Mouse (Mus musculus): Measurements from ENCODE around the gene Slc38a9. TPM values are rescaled to one million over a fixed set of nuclear protein-coding genes. Genes with fewer than 3 reads are reported as not detected.

Slc38a9 gene
- polyA plus RNA-seq, 1 experiment: 2.1 TPM

DNA sequence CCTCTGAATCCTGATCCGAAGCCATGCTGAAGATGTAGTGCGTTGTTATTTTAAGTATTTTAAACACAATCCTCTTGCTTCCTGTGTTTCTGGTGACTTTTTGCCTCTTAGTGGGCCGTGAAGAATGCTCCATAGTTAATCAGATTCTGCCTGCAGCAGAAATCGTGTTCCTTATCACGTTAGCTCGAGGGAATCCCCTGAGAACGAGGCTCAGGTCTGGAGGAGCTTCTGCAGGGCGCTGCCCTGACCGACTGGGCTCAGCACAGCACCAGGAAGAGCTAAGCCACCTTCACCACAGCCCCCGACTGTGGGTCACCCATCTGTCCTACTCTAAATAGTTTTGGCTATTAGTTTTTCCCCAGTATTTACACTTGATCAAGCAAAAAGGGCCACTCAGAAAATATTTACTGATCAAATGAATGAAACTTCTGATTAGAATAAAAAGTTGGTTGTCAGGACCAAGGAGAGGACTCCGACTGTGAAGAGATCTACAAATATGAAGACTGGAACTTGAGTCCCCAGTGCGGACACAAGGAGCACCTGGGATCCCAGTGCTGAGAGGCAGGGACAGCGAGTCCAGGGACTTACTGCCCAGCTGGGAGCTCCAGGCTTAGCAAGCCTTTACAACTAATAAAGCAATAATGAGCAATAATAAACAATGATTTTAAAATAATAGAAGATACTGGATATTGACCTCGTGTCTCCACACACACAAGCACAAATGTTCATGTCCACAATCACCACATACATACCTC lies 81.7 kb downstream of the Slc38a9 start:
- 58% methylated on average over 14 of the region's 14 CpGs for WGBS
- DNase-seq (ENCODE audit: low read depth, low spot score): no peak

DNA sequence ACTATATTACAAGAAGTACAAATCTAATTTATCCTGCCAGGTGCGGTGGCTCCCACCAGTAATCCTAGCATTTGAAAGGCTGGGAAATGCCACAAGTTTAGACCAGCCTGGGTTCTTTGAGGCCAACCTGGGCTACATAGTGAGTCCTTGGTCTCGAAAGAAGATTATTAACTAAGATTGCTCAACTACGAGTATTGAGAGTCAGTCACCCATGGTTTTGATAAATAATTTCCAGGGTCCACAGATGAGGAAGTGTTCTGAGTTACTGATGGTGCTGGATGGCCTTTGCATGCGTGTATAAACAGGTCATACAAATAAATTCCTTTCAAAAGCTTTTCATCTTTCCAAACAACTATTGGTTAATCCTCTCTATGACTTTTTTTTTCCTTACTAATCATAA lies 83.1 kb downstream of the Slc38a9 start:
- no peak for DNase-seq (ENCODE audit: low read depth, low spot score)
- WGBS: 62% methylated on average over 4 of the region's 4 CpGs

DNA sequence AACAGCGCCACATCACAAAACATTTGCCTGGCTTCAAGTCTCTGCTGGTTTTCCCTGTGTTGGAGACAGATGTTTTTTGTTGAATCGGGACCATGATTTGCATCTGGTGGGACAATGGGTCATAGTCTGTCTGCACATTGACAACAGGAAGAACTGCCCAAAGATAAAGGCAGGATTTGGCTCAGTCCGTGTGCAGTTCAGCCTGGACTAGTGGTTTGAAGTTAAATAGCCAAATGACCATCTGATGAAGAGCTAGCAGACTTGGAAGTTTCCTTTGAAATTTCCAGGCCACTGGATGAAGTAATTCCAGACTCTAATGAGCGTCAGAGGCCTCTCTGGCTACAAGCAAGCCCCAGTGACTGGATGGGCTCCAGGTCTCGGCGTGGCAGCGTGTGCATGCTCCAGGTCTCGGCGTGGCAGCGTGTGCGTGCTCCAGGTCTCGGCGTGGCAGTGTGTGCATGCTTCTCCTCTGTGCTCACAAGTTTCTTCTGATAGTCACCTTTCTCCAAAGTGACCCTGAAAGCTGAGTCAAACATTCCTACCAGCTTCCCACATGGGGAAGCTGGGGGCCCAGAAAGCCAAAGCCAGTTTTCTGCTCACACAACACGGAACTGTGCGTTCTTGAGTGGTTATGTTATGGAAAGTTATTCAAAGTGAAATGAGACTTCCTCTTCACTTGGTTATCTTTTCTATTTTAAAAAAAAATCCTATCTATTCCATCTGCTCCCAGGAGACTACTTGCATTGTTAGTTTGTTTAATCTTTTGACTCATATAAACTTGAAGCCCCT lies 83.7 kb downstream of the Slc38a9 start:
- no peak for DNase-seq (ENCODE audit: low read depth, low spot score)
- WGBS: 66% methylated on average over 15 of the region's 15 CpGs

DNA sequence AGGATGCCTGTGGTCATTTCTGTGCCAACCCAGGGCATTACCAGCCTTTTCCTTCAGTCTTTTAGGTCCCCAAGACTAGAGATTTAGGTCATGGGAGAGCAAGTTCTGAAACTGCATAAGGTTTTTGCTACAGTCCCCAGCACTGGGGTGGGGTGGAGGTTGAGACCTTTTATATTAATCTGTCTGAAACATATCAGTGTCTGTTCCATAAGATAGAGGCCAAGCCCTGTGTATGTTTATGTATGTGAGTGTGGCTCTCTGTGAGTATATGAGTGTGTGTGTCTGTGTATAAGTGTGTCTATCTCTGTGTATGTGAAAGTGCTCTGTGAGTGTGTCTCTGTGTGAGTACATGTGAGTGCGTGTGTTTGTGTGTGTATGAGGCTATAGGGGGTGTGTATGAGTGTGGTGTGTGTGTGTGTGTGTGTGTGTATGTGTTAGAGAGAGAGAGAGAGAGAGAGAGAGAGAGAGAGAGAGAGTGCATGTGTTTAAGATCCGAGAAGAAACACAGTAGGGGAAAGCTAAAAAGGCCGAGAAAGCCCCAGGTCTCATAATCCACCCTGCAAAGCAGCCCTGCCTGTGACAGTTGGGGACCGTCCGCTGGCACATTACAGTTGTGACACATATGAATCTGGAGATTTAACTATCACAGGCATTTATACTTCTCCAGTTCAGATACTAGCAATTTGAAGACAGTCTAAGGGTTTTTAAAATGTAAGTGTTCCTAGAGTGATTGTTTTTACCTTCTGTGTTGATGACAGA lies 85.6 kb downstream of the Slc38a9 start:
- 89% methylated on average over 5 of the region's 5 CpGs for WGBS
- DNase-seq (ENCODE audit: low read depth, low spot score): no peak

DNA sequence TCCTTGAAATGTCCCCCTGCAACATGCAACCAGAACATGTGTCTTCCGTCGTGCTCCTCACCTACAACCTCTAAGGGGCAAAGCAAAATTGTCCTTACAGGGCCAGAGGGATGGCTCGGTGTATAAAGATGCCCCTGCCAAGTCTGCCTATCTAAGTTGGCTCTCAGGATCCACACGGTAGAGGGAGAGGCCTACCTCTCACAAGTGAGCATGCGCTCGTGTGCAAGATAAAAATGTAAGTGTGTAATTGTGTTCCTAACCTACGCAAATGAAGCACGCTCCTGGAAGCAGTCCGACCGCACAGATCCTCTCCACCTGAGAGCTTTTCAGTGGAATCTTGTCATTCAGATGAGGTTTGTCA lies 86.1 kb downstream of the Slc38a9 start:
- WGBS: 92% methylated on average over 10 of the region's 10 CpGs

DNA sequence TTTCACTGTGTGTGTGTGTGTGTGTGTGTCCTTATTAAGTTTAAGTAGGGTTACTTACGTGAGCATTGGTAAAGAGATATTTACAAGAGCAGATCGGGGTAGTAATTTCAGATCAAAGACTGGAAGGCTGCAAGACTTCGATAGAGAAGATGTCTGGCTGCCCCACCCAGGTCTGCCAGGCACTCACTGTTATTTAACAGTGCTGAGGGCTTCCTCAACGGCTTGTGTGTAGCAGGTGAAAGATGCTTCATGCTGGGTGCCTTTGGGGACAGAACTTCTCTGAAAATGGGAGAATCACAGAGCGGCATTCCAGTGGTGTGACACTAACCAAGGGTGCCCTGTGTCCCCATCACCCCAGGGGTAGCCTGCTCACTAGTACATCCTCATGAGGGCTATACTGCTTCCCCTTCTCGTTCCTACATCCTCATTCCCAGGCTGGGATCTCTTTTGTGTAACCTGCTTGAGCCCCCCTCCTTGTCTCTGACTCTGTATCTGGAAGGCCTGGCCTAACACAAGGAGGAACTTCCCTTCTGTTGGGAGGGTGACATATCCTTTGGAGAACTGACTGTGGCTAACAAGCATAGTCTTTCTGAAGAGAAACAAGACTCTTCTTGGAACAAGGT lies 87.4 kb downstream of the Slc38a9 start:
- DNase-seq (ENCODE audit: low read depth, low spot score): no peak
- WGBS: 63% methylated on average over 6 of the region's 6 CpGs

More for the DNA sequence above, 86.1 kb downstream of the Slc38a9 start:
- DNase-seq (ENCODE audit: low read depth, low spot score): no peak

DNA sequence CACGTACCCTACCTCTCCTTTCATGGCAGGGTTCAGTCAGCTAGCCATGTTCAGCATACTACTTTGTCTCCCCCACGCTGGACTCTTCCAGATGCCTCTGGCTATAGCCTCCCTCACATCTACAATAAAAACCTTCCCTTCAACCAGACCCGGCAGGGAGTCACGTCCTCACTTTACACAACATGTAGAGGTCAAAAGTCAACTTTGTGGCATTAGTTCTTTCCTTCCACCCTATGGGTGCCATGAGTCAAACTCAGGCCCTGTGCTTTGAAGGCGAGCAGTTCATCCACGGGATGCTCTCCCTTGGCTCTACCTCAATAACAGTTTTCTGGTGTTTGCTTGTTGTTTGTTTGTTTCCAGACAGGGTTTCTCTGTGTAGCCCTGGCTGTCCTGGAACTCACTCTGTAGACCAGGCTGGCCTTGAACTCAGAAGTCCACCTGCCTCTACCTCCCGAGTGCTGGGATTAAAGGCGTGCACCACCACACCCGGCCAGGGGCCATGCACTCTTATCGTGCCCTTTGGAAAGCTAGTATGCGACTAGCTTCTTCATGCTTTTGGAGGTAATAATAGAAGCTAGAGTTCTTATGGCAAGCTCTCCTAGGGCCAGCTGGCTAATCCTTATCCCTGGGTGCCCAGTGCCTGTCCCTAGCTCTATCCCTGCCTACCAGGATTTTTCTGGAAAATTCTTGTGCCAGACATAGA lies 88.4 kb downstream of the Slc38a9 start:
- 74% methylated on average over 11 of the region's 11 CpGs for WGBS
- no peak for DNase-seq (ENCODE audit: low read depth, low spot score)

DNA sequence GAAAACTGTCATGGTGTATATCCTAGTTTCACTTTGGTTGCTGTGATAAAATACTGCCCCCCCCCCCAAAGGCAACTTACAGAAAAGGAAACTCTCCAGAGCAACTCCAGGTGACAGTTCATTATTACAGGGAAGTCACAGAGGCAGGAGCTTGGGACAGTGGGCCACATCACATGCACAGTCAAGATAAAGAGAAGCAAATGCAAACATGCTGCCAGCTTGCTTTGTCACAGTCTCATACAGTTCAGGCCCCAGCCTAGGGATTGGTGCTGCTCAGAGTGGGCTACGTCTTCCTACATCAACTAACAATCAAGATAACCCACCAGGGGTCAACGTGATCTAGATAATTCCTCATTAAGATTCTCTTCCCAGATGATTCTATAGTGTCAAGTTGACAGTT lies 89.3 kb downstream of the Slc38a9 start:
- 94% methylated on average over 2 of the region's 2 CpGs for WGBS
- DNase-seq (ENCODE audit: low read depth, low spot score): no peak

DNA sequence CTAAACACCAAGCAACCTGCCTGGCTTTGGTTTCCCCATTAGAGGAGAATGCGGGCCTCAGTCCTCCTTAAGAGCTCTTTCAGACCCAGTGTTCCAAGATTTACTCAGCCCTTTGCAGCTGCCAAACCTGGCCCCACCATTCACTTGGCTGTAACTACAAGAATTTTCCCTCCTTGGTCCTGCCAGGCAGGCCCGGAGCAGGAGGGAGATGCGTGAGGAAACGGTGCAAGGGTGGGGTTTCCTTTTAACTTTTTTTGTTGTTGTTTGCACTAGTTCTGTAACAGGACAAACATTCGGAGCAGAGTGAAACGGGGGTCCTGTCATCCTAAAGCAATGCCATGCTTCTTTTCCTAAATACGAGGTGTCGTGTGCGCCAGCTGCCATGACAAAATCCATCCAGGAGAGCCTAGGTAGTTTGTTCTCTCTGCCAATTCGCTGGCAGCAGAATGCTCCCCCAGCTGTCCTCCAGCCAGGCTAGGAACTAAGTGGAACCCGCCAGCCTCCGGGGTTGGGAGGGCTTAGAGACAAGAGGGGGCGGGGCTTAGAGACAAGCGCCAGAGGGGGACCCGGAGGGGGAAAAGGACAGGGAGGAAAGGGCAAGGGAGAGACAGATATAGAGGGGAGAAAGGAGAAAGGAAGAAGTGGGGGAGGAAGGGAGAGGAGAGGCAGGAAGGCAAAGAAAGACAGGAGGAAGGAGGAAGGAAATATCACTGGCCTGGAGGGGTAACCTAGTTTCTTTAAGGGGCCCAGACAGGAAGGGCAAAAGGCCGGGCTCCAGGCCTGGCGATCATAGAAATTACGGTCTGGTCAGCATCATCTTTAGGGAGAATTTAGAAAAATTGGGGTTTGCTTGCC lies 91.1 kb downstream of the Slc38a9 start:
- no peak for DNase-seq (ENCODE audit: low read depth, low spot score)
- 28% methylated on average over 18 of the region's 18 CpGs for WGBS

DNA sequence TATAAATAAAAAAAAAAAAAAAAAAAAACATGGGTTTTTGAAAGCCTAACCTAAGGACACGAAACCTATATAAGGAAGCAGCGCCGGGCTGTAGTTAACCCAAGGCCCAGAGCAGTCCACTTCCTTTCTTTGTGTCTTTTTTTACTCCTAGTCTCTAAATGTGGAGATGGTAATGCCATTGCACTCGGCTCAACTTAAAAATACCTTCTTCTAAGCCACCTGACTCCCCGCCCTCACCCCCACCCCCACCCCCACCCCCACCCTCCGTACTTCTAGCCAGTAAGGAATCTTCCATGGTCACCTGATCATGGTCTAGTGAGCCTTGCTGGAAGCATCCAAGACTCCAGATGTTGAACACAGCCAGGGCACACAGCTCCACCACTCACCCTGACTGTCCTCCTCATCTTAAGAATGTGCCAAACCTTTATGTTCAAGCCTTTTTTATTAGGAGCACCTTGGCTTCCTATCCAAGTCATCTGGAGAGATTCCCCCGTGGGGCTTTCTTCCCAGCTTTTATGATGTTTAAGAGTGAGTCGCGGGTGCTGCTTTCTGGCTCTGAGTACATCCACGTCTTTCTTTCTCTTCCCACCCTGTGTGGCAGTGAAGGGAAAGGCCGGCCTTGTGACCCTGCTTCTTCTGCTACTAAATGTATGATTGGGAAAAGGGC lies 91.9 kb downstream of the Slc38a9 start:
- WGBS: 45% methylated on average over 11 of the region's 11 CpGs
- no peak for DNase-seq (ENCODE audit: low read depth, low spot score)

DNA sequence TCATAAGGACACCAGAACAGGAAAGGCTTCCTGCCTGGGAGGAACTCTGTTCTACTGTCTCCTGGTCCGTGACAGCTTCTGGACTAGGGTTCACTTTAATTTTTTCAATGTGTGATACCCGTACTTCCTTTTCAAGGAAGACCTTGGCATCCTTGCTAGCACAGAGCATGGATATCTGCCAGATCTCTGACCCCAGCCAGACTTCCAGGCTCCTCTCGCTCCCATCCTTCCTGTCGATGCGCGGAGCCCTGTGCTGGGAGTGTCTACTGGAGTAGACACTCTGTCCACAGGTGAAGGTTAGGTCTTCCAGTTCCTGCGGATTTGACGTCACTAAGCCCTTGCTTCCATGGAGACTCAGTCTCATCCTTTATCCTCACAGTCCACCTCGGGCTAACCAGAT lies 93.0 kb downstream of the Slc38a9 start:
- 86% methylated on average over 9 of the region's 9 CpGs for WGBS
- DNase-seq (ENCODE audit: low read depth, low spot score): no peak

DNA sequence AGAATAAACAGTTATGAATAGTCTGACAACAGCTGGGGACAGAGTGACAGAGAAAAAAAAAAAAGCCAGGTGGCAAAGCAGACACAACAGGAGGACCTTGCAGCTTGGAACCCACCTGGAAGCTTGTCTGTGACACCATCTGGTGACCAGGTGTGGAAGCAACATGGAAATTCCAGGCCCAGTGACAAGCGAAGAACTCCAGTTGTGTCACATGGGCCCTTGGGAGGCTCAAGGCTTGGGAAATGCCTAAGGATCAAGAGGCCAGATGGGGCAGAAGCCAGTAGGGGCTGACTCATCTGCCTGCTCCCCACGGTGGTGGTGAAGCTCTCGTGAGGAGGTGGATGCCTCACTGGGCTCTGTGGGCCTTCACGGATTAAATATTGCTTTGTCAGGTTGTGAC lies 94.3 kb downstream of the Slc38a9 start:
- 44% methylated on average over 4 of the region's 4 CpGs for WGBS
- DNase-seq (ENCODE audit: low read depth, low spot score): no peak

DNA sequence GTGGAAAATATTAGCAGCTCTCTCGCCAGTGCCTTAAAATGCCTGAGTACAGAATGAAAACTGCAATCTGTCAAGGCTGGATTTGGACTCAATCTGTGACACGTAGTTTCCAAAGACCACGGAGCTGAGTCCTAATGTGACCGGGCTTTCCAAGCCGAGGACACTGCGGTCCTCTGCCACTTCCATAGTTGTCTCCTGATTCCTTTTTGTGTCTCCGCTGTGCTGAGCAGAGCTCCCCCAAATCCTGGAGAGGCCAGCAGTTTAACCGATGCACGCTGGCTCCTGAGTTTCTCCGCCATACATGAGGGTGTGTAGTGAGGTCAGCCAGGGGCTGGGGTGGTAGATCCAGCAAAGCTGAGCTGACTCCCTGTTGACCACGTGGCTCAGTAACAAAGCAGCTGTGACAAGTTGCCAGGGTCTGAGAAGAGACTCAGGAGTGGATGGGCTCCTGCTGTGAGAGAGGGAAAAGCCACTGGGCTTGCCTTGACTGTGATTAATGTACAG lies 95.0 kb downstream of the Slc38a9 start:
- no peak for DNase-seq (ENCODE audit: low read depth, low spot score)
- 58% methylated on average over 11 of the region's 11 CpGs for WGBS

DNA sequence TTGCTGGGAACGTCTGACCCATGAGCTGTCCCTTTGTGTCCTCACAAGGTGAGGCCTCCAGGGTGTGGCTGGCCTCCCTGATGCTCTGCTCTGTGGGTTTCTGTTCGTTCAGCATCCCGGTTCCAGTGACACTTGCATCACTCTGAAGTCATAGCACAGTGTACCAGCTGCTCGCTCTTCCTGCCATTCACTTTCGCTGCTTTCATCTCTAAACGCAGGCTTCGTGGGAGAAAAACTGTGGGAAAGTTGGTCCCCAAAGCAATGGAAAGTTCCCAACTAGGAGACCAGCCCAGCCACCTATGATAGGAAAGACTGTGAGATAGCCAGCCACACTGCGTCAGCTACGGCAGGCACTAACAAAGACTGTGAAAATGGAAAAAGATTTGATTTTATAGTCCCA lies 96.8 kb downstream of the Slc38a9 start:
- WGBS: 81% methylated on average over 9 of the region's 9 CpGs

DNA sequence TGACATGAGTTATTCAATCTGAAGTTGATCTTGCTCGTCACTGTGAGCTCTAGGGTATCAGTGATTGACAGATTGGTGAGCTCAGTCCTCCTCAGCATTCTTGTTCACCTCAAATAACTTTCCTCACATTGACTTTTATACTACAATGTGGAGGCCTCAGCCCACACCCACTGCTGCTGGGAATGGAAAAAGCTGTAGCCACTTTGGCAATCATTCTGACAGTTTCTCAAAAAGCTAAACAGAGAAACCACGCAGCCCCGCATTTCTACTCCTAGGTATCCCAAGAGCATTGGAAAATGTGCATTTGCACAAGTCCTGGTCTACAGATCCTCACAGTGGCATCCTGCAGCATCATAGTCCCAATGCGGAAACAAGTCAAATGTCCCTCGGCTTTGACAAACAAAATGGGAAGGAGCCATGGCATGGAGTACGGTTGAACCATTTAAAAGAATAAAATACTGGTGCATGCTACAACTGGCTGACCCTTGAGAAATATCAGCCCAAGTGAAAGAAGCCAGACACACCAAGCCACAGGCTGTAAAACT lies 98.1 kb downstream of the Slc38a9 start:
- WGBS: 77% methylated on average over 6 of the region's 6 CpGs
- DNase-seq (ENCODE audit: low read depth, low spot score): no peak

More for the DNA sequence above, 96.8 kb downstream of the Slc38a9 start:
- no peak for DNase-seq (ENCODE audit: low read depth, low spot score)

DNA sequence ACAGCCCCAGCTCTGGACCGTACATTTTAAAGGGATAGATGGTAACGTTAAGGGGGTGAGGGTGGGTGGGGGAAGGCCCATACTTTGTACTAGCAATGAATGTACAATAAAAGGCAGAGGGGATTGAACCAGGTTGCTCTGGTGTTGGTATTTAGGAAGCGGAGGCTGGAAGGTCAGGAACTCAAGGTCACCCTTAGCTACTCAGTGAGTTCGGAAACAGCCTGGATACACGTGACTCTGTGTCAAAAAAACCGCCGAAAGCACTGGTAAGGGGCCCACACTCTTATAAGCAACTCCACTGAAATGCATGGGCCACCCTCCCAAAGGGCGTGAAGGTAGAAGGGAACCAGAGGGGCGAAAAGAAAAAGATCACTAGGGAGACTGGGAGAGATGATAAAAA lies 98.8 kb downstream of the Slc38a9 start:
- DNase-seq (ENCODE audit: low read depth, low spot score): no peak
- 88% methylated on average over 9 of the region's 9 CpGs for WGBS

DNA sequence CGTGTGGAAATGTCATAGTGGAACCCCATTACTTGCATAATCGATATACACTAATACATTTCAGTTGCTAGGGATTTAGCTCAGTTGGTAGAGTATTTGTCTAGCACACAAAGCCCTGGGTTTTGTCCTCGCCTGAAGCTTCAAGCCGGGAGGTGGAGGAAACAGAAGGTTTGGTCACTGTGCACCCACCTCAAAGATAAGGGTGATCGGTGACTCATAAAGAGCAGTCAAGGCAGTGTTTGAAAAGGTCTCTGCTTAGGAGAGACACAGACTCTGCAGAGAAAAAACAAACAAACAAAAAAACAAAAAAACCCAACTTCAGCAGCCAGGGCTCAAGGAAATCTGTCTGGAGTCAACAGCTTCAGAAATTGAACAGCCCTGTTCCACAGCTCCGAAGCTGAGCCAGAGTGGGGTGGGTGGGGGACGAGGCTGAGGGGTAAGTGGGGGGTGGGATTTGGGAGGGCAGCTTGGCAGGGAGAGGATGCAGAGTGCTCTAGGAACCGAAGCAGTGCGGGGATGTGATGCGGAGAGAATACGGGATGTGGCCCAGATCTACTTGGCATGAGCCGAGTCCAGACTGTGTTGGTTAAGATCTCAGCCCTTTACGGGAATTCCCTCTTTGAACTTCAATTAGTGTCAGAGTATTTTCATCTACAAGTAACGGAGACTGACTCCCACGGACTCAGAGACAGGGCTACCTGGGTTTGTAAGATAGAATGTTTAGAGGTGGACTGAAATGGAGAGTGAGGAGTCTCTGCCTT lies 99.4 kb downstream of the Slc38a9 start:
- no peak for DNase-seq (ENCODE audit: low read depth, low spot score)
- 67% methylated on average over 15 of the region's 15 CpGs for WGBS

Data from large intestine, adult 2 months (tissue).